Mouse (Mus musculus): ENCODE measurements around the gene Ascc1. TPM values are rescaled to one million over a fixed set of nuclear protein-coding genes. Genes with fewer than 3 reads are reported as not detected.
A peak's percentile ranks its signal among the peaks of the same experiment; 100 is the strongest.
"Not testable (repeated sequence)": the region's sequence is repeated elsewhere in the genome, so short reads cannot be mapped to it uniquely, and the experiment has no call there.

Ascc1 gene
- polyA plus RNA-seq, 1 experiment from 2014 or later = 42.5 TPM

DNA sequence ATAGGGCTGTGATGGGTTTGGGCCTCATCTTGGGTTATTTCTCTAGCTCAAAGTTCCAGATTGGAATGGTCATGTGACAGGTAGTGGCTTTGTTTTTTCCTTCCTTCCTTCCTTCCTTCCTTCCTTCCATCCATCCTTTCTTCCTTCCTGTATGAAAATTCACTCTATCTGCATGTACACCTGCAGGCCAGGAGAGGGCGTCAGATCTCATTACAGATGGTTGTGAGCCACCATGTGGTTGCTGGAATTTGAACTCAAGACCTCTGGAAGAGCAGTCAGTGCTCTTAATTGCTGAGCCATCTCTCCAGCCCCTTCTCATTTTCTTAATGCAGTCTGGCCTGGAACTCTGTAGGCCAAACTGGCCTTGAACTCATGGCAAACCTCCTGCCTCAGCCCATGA is 133.4 kb downstream of the Ascc1 start:
- H3K4me3 ChIP-seq (ENCODE audit: low read depth, low read length); H3K4me2 ChIP-seq; H3K27ac ChIP-seq (ENCODE audit: low read depth, low read length); H3K9me3 ChIP-seq (ENCODE audit: control insufficient read depth, low read length); H3K4me1 ChIP-seq (ENCODE audit: control insufficient read depth, insufficient read depth, low read length); H3K36me3 ChIP-seq (ENCODE audit: control insufficient read depth, insufficient read depth, low read length); H3K9ac ChIP-seq (ENCODE audit: low read length); H3K27me3 ChIP-seq (ENCODE audit: control insufficient read depth, insufficient read depth, low read length); ATAC-seq (ENCODE audit: low FRiP score); DNase-seq (ENCODE audit: low spot score, missing footprints): not testable (repeated sequence)
- 41% methylated on average over 1 of the region's 1 CpGs for WGBS

DNA sequence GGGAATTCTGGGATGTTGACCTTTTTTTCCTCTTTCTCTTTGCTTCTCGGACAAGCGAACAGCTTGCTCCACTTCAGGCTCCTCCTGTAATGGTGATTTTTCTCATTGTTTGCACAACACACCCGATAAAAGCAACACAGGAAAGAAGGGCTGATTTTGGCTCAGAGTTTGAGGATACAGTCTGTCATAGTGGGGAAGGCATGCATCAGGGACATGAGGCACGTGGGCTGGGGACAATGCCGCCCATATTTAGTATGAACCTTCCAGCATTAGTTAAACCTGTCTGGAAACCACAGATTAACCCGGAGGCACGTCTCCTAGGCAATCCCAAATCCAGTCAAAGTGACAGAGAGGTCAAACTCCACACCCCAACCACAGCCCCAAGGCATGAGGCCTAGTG is 134.3 kb downstream of the Ascc1 start:
- no peaks in the 10 kb centered on the region for H3K36me3 ChIP-seq (ENCODE audit: control insufficient read depth, insufficient read depth, low read length)
- ATAC-seq (ENCODE audit: low FRiP score) = no peak
- no peak overlapping the region for H3K4me2 ChIP-seq
- no peak overlapping the region for H3K4me3 ChIP-seq (ENCODE audit: low read depth, low read length)
- no peaks in the 10 kb centered on the region for H3K4me1 ChIP-seq (ENCODE audit: control insufficient read depth, insufficient read depth, low read length)
- no peaks in the 10 kb centered on the region for H3K27me3 ChIP-seq (ENCODE audit: control insufficient read depth, insufficient read depth, low read length)
- no peak overlapping the region for H3K9ac ChIP-seq (ENCODE audit: low read length)
- H3K9me3 ChIP-seq (ENCODE audit: control insufficient read depth, low read length) = no peaks in the 10 kb centered on the region
- WGBS = 79% methylated on average over 7 of the region's 7 CpGs
- no peak for DNase-seq (ENCODE audit: low spot score, missing footprints)
- no peak overlapping the region for H3K27ac ChIP-seq (ENCODE audit: low read depth, low read length)

DNA sequence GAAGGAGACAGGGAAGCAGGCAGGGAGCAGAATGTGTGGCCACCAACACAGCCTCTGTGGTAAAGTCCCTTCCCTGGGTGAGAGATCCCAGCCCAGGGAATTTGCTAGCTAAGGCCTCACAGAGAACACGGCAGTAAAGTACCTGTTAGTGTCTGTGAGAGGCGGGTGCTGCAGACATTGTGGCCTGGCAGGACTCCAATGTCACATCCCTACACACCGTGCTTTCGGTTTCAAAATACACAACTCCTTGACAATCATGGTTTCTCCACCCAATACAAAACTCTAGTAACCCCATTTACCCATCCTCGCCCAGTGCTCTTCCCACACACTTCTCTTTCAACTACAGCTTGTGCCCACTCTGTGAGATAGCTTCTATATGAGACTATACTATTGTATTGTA is 136.1 kb downstream of the Ascc1 start:
- Histone ChIP-seq H3K9ac (ENCODE audit: low read length) (no peak overlapping the region), H3K9me3 (ENCODE audit: control insufficient read depth, low read length) (no peaks in the 10 kb centered on the region), H3K4me3 (ENCODE audit: low read depth, low read length) (no peak overlapping the region), H3K4me2 (no peak overlapping the region), H3K27ac (ENCODE audit: low read depth, low read length) (no peak overlapping the region), H3K4me1 (ENCODE audit: control insufficient read depth, insufficient read depth, low read length) (no peaks in the 10 kb centered on the region), H3K27me3 (ENCODE audit: control insufficient read depth, insufficient read depth, low read length) (no peaks in the 10 kb centered on the region), H3K36me3 (ENCODE audit: control insufficient read depth, insufficient read depth, low read length) (no peaks in the 10 kb centered on the region)
- 92% methylated on average over 5 of the region's 5 CpGs for WGBS
- DNase-seq (ENCODE audit: low spot score, missing footprints) (no peak), ATAC-seq (ENCODE audit: low FRiP score) (no peak)

DNA sequence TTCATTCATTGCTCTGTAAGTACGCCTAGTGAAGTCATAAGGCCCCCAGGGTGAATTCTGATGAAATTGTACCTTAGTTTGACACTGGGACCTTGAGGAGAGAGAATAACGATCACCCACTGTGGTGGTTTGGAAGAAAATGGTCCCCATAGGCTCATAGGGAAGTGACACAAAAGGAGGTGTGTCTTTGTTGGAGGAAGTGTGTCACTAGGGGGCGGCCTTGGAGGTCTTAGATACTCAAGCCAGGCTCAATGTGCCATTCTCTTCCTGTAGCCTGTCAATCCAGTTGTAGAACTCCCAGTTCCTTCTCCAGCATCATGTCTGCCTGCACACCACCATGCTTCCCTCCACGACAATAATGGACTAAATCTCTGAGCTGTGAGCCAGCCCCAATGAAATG is 138.1 kb downstream of the Ascc1 start:
- Histone ChIP-seq H3K36me3 (ENCODE audit: control insufficient read depth, insufficient read depth, low read length) (no peaks in the 10 kb centered on the region), H3K4me1 (ENCODE audit: control insufficient read depth, insufficient read depth, low read length) (no peaks in the 10 kb centered on the region), H3K4me3 (ENCODE audit: low read depth, low read length) (no peak overlapping the region), H3K9ac (ENCODE audit: low read length) (no peak overlapping the region), H3K27ac (ENCODE audit: low read depth, low read length) (no peak overlapping the region), H3K27me3 (ENCODE audit: control insufficient read depth, insufficient read depth, low read length) (no peaks in the 10 kb centered on the region), H3K4me2 (no peak overlapping the region), H3K9me3 (ENCODE audit: control insufficient read depth, low read length) (no peaks in the 10 kb centered on the region)
- 89% methylated on average over 4 of the region's 4 CpGs for WGBS
- ATAC-seq (ENCODE audit: low FRiP score) = no peak
- DNase-seq (ENCODE audit: low spot score, missing footprints) = no peak

DNA sequence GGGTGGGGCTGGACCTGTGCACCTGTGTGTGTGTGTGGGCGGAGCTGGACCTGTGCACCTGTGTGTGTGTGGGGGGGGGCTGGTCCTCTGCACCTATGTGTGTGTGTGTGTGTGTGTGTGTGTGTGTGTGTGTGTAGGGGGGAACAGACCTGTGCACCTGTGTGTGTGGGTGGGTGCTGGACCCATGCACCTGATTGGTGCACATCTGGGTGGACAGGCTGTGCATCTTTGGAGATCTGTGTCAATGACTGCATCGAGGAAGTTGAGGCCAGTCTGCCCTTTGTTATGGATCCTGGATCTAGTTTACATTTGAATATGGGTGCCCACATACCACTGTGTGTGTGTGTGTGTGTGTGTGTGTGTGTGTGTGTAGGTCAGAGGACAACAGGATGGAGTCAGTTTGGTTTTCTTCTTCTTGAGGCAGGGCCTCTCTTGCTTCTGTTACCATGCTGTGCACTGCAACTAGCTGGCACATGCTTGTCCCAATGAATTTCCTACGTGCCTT is 139.1 kb downstream of the Ascc1 start:
- H3K4me2 ChIP-seq = no peak overlapping the region
- WGBS = 78% methylated on average over 3 of the region's 3 CpGs
- no peak overlapping the region for H3K27ac ChIP-seq (ENCODE audit: low read depth, low read length)
- H3K9ac ChIP-seq (ENCODE audit: low read length) = no peak overlapping the region
- H3K4me1 ChIP-seq (ENCODE audit: control insufficient read depth, insufficient read depth, low read length) = no peaks in the 10 kb centered on the region
- H3K27me3 ChIP-seq (ENCODE audit: control insufficient read depth, insufficient read depth, low read length) = no peaks in the 10 kb centered on the region
- no peak overlapping the region for H3K4me3 ChIP-seq (ENCODE audit: low read depth, low read length)
- no peaks in the 10 kb centered on the region for H3K9me3 ChIP-seq (ENCODE audit: control insufficient read depth, low read length)
- 0 out of 2 replicates have a peak, but pooled peaks have one; percentile 19 for ATAC-seq (ENCODE audit: low FRiP score)
- DNase-seq (ENCODE audit: low spot score, missing footprints) = no peak
- no peaks in the 10 kb centered on the region for H3K36me3 ChIP-seq (ENCODE audit: control insufficient read depth, insufficient read depth, low read length)

GRCm38 (mm10) chr10:60147510-60148047 is 145.0 kb downstream of the Ascc1 start:
- not testable (repeated sequence) for H3K27me3 ChIP-seq (ENCODE audit: control insufficient read depth, insufficient read depth, low read length); H3K27ac ChIP-seq (ENCODE audit: low read depth, low read length); H3K4me3 ChIP-seq (ENCODE audit: low read depth, low read length); H3K36me3 ChIP-seq (ENCODE audit: control insufficient read depth, insufficient read depth, low read length); H3K4me1 ChIP-seq (ENCODE audit: control insufficient read depth, insufficient read depth, low read length); H3K9me3 ChIP-seq (ENCODE audit: control insufficient read depth, low read length); DNase-seq (ENCODE audit: low spot score, missing footprints); H3K4me2 ChIP-seq; H3K9ac ChIP-seq (ENCODE audit: low read length); ATAC-seq (ENCODE audit: low FRiP score)
- WGBS = 70% methylated on average over 10 of the region's 10 CpGs

GRCm38 (mm10) chr10:60148087-60148486 is 145.5 kb downstream of the Ascc1 start:
- DNase-seq (ENCODE audit: low spot score, missing footprints) (peak; percentile 98), ATAC-seq (ENCODE audit: low FRiP score) (0 out of 2 replicates have a peak, but pooled peaks have one; percentile 30)
- Histone ChIP-seq H3K9me3 (ENCODE audit: control insufficient read depth, low read length) (no peaks in the 10 kb centered on the region), H3K36me3 (ENCODE audit: control insufficient read depth, insufficient read depth, low read length) (no peaks in the 10 kb centered on the region), H3K27me3 (ENCODE audit: control insufficient read depth, insufficient read depth, low read length) (no peaks in the 10 kb centered on the region), H3K4me3 (ENCODE audit: low read depth, low read length) (no peak overlapping the region), H3K27ac (ENCODE audit: low read depth, low read length) (no peak overlapping the region), H3K9ac (ENCODE audit: low read length) (no peak overlapping the region), H3K4me2 (no peak overlapping the region), H3K4me1 (ENCODE audit: control insufficient read depth, insufficient read depth, low read length) (no peaks in the 10 kb centered on the region)
- 5% methylated on average over 5 of the region's 5 CpGs for WGBS

Small RNA genes lying within 50 kb of the gene (microRNA-seq; reads per million reads assigned to microRNA genes)
- gene Mir6906 = not detected

Other genes starting within 250 kb of the Ascc1 start
- gene Dnajb12, start 123.2 kb upstream of the Ascc1 start, polyA plus RNA-seq (2014; fragmentation: Nextera tagmentation; extraction: Ambion mirVana) = 21.0 and 22.4 TPM in 2 replicates
- gene Ddit4, start 51.0 kb upstream of the Ascc1 start, polyA plus RNA-seq (2014; fragmentation: Nextera tagmentation; extraction: Ambion mirVana) = 4.1 and 4.5 TPM in 2 replicates
- 87.2 and 98.5 TPM in 2 replicates for gene Anapc16, start 330 bp downstream of the Ascc1 start, polyA plus RNA-seq (2014; fragmentation: Nextera tagmentation; extraction: Ambion mirVana)
- 11.2 and 12.2 TPM in 2 replicates for gene Spock2, start 103.4 kb downstream of the Ascc1 start, polyA plus RNA-seq (2014; fragmentation: Nextera tagmentation; extraction: Ambion mirVana)
- 0.97 and 1.2 TPM in 2 replicates for gene Chst3, start 216.5 kb downstream of the Ascc1 start, polyA plus RNA-seq (2014; fragmentation: Nextera tagmentation; extraction: Ambion mirVana)